Mouse (Mus musculus) liver, postnatal 0 days (tissue): ENCODE results near the gene Slc6a14. TPM values are rescaled to one million over a fixed set of nuclear protein-coding genes. Genes with fewer than 3 reads are reported as not detected.

ENCODE experiments used
- ATAC-seq: fragments of 200-750 bp; cut with Nextera tagmentation; 2 replicates; pipeline ENCODE4 v1.8.0; 2017; ENCODE audit warnings: mild to moderate bottlenecking, moderate library complexity
- DNase-seq: peaks from one replicate; pipeline ENCODE4 v3.0.0-alpha.2; 2016
- H3K27ac ChIP-seq: fragments of 300-500 bp; sonication (generic); 2 replicates; pipeline ENCODE4 v1.5.1; 2014; ENCODE audit warnings: antibody characterized with exemption, moderate library complexity, mild to moderate bottlenecking, low read depth
- H3K27me3 ChIP-seq: fragments of 300-500 bp; sonication (generic); 2 replicates; pipeline ENCODE4 v1.6.1; 2014; ENCODE audit warnings: low read length, control low read depth, mixed read lengths; ENCODE audit not compliant: insufficient read depth
- H3K36me3 ChIP-seq: fragments of 300-500 bp; sonication (generic); replicated peaks from 2 replicates; pipeline ENCODE4 v1.6.1; 2014; ENCODE audit warnings: mild to moderate bottlenecking, control low read depth, low read length, moderate library complexity, mixed read lengths; ENCODE audit not compliant: insufficient read depth
- H3K4me1 ChIP-seq: fragments of 300-500 bp; sonication (generic); 2 replicates; pipeline ENCODE4 v1.6.1; 2014; ENCODE audit warnings: antibody characterized with exemption, mild to moderate bottlenecking, control low read depth; ENCODE audit not compliant: insufficient read depth
- H3K4me2 ChIP-seq: fragments of 300-500 bp; sonication (generic); 2 replicates; pipeline ENCODE4 v1.6.1; 2014; ENCODE audit warnings: low read depth, mild to moderate bottlenecking, low read length, moderate library complexity, mixed read lengths
- H3K4me3 ChIP-seq: fragments of 300-500 bp; sonication (generic); 2 replicates; pipeline ENCODE4 v1.5.1; 2014; ENCODE audit warnings: low read depth, low read length
- H3K9ac ChIP-seq: fragments of 300-500 bp; sonication (generic); replicated peaks from 2 replicates; pipeline ENCODE4 v1.6.1; 2014; ENCODE audit warnings: mild to moderate bottlenecking, moderate library complexity
- H3K9me3 ChIP-seq: fragments of 300-500 bp; sonication (generic); 2 replicates; pipeline ENCODE4 v1.6.1; 2016; ENCODE audit warnings: mild to moderate bottlenecking, control low read depth, low read length, mixed read lengths
- CTCF ChIP-seq: sonication (generic); IDR thresholded peaks from 2 replicates; pipeline ENCODE4 v1.5.1; 2016; ENCODE audit warnings: antibody characterized with exemption, low read depth
- EP300 ChIP-seq: IDR thresholded peaks from 2 replicates; pipeline ENCODE4 v1.6.1; 2016; ENCODE audit warnings: antibody characterized with exemption, low read depth, mild to moderate bottlenecking
- WGBS: fragments of 180-500 bp; shearing (Covaris S2); extraction: QIAGEN DNeasy Blood & Tissue Kit; methylation state at CpG from one replicate; pipeline ENCODE4 v1.1.7; 2014; ENCODE audit not compliant: insufficient replicate concordance; 5-methylcytosine and 5-hydroxymethylcytosine counted together
- polyA plus RNA-seq: library from polyadenylated mRNA; unstranded; fragments of >200 nt; fragmentation: Nextera tagmentation; extraction: Ambion mirVana; gene quantifications from 2 replicates; pipeline ENCODE4 v1.2.1, GENCODE M21; 2015

Slc6a14 gene
- polyA plus RNA-seq, 1 experiment from 2014 or later = not detected

GRCm38 (mm10) chrX:21716885-21717284 is 2.2 kb downstream of the Slc6a14 start:
- TF ChIP-seq EP300 (no peak), CTCF (no peak)
- Histone ChIP-seq H3K9me3 (no peaks in the 10 kb centered on the region), H3K27ac (no peak overlapping the region), H3K4me1 (no peaks in the 10 kb centered on the region), H3K4me2 (no peak overlapping the region), H3K4me3 (no peak overlapping the region), H3K27me3 (no peaks in the 10 kb centered on the region), H3K36me3 (no peaks in the 10 kb centered on the region), H3K9ac (no peak overlapping the region)
- DNase-seq (no peak), ATAC-seq (no peak)
- 63% methylated on average over 2 of the region's 2 CpGs for WGBS

GRCm38 (mm10) chrX:21744997-21745396 is 30.3 kb downstream of the Slc6a14 start, which contains the start of gene Gm28269:
TSS of gene Gm28269 (minus strand) at chrX:21745097.
- ATAC-seq = no peak
- H3K27ac ChIP-seq = no peak within 1 kb of the TSS
- DNase-seq = no peak
- no peak for TF ChIP-seq EP300
- no peak for TF ChIP-seq CTCF
- no peak within 1 kb of the TSS for H3K4me2 ChIP-seq
- no peaks in the 10 kb centered on the region for H3K4me1 ChIP-seq
- no peaks in the 10 kb centered on the region for H3K9me3 ChIP-seq
- H3K9ac ChIP-seq = no peak within 1 kb of the TSS
- H3K27me3 ChIP-seq = no peaks in the 10 kb centered on the region
- H3K36me3 ChIP-seq = no peaks in the 10 kb centered on the region
- H3K4me3 ChIP-seq = no peak within 1 kb of the TSS

Other genes starting within 250 kb of the Slc6a14 start
- 0.16 and 0.44 TPM in 2 replicates for gene Agtr2, start 230.4 kb upstream of the Slc6a14 start, polyA plus RNA-seq
- gene Gm28269, start 30.2 kb downstream of the Slc6a14 start, polyA plus RNA-seq = not detected in 2 replicates